Mouse (Mus musculus): ENCODE results near the gene Traf5.

GRCm38 (mm10) chr1:192076796-192077535 is 15.4 kb downstream of the Traf5 start:
- TF ChIP-seq POLR2A (IDR thresholded peaks at IDR 0.05; ENCODE audit: low read depth, low read length) (no peak), CTCF (IDR thresholded peaks at IDR 0.05; ENCODE audit: extremely low read depth, insufficient read length, insufficient replicate concordance, low read depth, low read length) (no peak)
